Mouse (Mus musculus) forebrain, embryonic 13.5 days (tissue): Measurements from ENCODE around the gene Fryl. TPM values are rescaled to one million over a fixed set of nuclear protein-coding genes. Genes with fewer than 3 reads are reported as not detected.

ENCODE experiments used
- ATAC-seq: fragments of 200-750 bp; cut with Nextera tagmentation; 2 replicates; pipeline ENCODE4 v1.8.0; 2017
- H3K27ac ChIP-seq: fragments of 300-500 bp; sonication (generic); 2 replicates; pipeline ENCODE4 v1.5.1; 2015; ENCODE audit warnings: inconsistent platforms, mild to moderate bottlenecking, moderate library complexity
- H3K27me3 ChIP-seq: fragments of 300-500 bp; sonication (generic); 2 replicates; pipeline ENCODE4 v1.6.1; 2015; ENCODE audit warnings: mild to moderate bottlenecking, inconsistent platforms
- H3K36me3 ChIP-seq: fragments of 300-500 bp; sonication (generic); 2 replicates; pipeline ENCODE4 v1.6.1; 2015; ENCODE audit warnings: mild to moderate bottlenecking, inconsistent platforms; ENCODE audit not compliant: poor library complexity, severe bottlenecking
- H3K4me1 ChIP-seq: fragments of 300-500 bp; sonication (generic); 2 replicates; pipeline ENCODE4 v1.6.1; 2015; ENCODE audit warnings: inconsistent platforms
- H3K4me2 ChIP-seq: fragments of 300-500 bp; sonication (generic); 2 replicates; pipeline ENCODE4 v1.6.1; 2015; ENCODE audit warnings: inconsistent platforms, mild to moderate bottlenecking, moderate library complexity
- H3K4me3 ChIP-seq: fragments of 300-500 bp; sonication (generic); 2 replicates; pipeline ENCODE4 v1.5.1; 2015; ENCODE audit warnings: mild to moderate bottlenecking, inconsistent platforms
- H3K9ac ChIP-seq: fragments of 300-500 bp; sonication (generic); 2 replicates; pipeline ENCODE4 v1.6.1; 2015; ENCODE audit warnings: mild to moderate bottlenecking, inconsistent platforms
- H3K9me3 ChIP-seq: fragments of 300-500 bp; sonication (generic); replicated peaks from 2 replicates; pipeline ENCODE4 v1.6.1; 2016; ENCODE audit warnings: inconsistent platforms
- WGBS: fragments of 180-500 bp; shearing (Covaris S2); methylation state at CpG from one replicate; pipeline ENCODE4 v1.1.7; 2015; 5-methylcytosine and 5-hydroxymethylcytosine counted together
- polyA plus RNA-seq: library from polyadenylated mRNA; unstranded; fragments of >200 nt; fragmentation: Nextera tagmentation; extraction: Ambion mirVana; gene quantifications from 2 replicates; pipeline ENCODE4 v1.2.1, GENCODE M21; 2015

Fryl gene
- polyA plus RNA-seq, 1 experiment from 2014 or later: 46.7 TPM

DNA sequence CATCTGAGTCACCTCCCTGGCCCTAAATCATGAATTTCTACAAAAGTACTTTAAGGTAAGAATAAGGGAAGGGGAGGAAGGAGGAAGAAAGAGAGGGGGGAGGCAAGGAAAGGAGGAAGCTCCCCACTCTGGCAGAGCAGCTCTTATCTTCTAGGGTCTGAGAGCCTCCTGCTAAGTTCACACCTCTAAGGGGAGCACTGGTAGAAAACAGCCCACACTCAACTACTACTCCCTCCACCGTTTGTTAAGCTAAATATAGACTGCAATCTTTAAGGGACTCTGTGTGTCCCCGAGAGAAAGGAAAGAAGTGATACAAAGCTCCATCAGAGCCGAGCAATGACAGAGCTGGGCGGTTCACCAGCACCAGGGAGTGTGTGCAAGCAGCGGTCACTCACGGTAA lies 24.6 kb downstream of the Fryl start:
- WGBS: 9% methylated on average over 6 of the region's 6 CpGs
- no peak overlapping the region for H3K27ac ChIP-seq
- no peaks in the 10 kb centered on the region for H3K9me3 ChIP-seq
- no peaks in the 10 kb centered on the region for H3K27me3 ChIP-seq
- H3K4me1 ChIP-seq: peaks cover 55% of the 10 kb centered on the region
- H3K4me3 ChIP-seq: no peak overlapping the region
- no peak for ATAC-seq
- no peaks in the 10 kb centered on the region for H3K36me3 ChIP-seq
- H3K4me2 ChIP-seq: no peak overlapping the region
- no peak overlapping the region for H3K9ac ChIP-seq

DNA sequence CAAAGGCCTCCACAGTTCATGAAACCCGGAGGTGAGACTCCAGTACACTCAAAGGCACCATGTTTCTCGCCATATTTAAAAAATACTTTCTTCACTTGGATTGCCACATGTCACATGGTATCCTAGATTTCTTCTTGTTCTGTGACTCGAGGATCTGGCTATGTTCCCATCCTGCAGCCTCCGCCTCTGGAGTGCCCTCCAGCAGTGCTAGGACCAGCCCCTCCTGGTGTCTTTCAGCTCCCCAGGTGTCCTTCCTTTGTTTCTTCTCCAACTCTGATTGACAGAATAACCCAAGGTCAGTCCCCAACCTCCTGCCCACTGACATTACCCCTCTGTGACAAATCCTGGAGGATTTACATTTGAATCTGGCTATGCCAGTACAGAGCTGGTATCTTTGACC lies 26.2 kb downstream of the Fryl start:
- Histone ChIP-seq H3K4me2 (no peak overlapping the region), H3K27me3 (no peaks in the 10 kb centered on the region), H3K27ac (no peak overlapping the region), H3K9me3 (no peaks in the 10 kb centered on the region), H3K4me3 (no peak overlapping the region), H3K36me3 (no peaks in the 10 kb centered on the region), H3K4me1 (peaks cover 52% of the 10 kb centered on the region), H3K9ac (no peak overlapping the region)
- WGBS: 45% methylated on average over 4 of the region's 4 CpGs
- no peak for ATAC-seq

DNA sequence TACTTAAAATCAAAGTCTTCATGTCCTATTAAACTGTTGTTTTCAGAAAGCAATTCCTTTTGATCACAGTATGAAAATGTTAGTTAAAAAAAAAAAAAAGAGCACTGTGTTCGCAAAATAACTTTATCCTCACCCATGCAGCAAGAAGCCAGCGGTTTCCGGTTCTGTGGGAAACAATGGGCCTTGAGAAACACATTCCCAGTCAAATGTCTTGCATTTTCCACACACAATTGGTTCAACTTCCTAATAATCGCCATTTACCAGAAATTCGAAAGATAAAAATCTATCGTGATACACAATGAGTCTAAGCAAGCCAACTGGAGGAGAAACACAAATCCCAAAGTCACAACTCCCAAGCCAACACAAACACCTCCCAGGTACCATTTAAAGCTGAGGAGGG lies 27.0 kb downstream of the Fryl start:
- no peak overlapping the region for H3K4me2 ChIP-seq
- H3K27ac ChIP-seq: no peak overlapping the region
- H3K4me3 ChIP-seq: no peak overlapping the region
- H3K27me3 ChIP-seq: no peaks in the 10 kb centered on the region
- no peaks in the 10 kb centered on the region for H3K9me3 ChIP-seq
- no peaks in the 10 kb centered on the region for H3K36me3 ChIP-seq
- ATAC-seq: no peak
- no peak overlapping the region for H3K9ac ChIP-seq
- 79% methylated on average over 6 of the region's 6 CpGs for WGBS
- H3K4me1 ChIP-seq: peaks cover 45% of the 10 kb centered on the region

DNA sequence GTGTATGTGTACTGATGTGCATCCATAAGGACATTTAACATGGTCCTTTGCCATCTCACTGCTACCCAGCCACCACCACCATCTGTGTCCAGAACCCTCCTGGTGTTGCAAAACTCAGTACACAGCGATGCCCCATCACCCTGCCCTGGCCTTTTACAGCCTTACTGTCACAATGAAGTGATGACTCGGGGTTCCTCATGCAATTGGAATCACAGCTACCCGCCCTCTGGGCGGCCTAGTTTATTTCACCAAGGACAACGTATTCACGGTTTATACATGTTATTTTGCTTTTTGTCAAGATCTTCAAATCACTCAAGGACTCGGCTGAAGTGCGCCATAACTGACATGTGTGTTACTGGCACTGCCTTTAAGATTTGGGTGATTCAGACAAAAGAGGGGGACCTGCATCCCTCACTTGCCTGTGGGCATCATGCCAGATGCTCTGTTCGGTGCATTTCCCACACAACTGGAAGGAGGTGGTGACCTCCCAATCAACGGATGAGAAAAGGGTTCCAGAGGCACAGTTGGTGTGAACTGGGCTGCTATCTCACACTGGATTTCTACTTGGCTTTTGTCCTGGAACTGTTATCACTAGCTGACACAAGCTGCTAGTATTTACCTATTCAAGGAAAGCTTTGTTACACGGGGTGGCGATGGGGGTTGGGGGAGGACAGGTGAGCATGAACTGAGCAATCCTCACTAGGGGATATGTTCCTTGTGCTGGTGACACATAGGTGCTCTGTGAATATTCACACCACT lies 27.9 kb downstream of the Fryl start:
- peaks cover 35% of the 10 kb centered on the region for H3K4me1 ChIP-seq
- no peak overlapping the region; the same call in 1 of the 2 replicates for H3K27ac ChIP-seq
- H3K9ac ChIP-seq: no peak overlapping the region
- no peaks in the 10 kb centered on the region for H3K27me3 ChIP-seq
- H3K9me3 ChIP-seq: no peaks in the 10 kb centered on the region
- H3K4me2 ChIP-seq: no peak overlapping the region
- 76% methylated on average over 12 of the region's 12 CpGs for WGBS
- H3K4me3 ChIP-seq: no peak overlapping the region
- H3K36me3 ChIP-seq: no peaks in the 10 kb centered on the region
- no peak for ATAC-seq

- WGBS: 61% methylated on average over 11 of the region's 11 CpGs
- H3K27ac ChIP-seq: no peak overlapping the region
Measured at GRCm38 (mm10) chr5:73227518-73228101, 28.8 kb downstream of the Fryl start.

DNA sequence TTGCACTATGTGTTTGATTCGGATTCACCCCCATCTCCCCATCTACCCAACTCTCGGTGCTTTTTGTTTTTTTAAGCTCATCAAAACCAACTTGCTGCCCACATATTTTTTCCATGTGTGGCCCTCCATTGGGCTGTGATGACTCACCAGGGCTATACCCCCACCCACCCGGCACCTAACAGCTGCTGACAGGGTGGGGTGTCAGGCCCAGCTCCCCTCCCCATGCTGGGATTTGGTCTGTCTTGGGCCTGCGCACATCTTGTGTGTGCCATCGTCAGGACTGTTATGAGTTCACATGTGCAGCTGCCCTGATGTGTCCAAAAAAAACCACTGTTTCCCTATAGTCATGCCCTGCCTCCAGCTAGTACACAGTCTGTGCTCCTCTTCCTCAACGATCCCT lies 33.4 kb downstream of the Fryl start:
- H3K4me3 ChIP-seq: no peak overlapping the region
- no peaks in the 10 kb centered on the region for H3K27me3 ChIP-seq
- H3K4me1 ChIP-seq: peaks cover 6% of the 10 kb centered on the region
- H3K36me3 ChIP-seq: peaks cover 17% of the 10 kb centered on the region
- 80% methylated on average over 6 of the region's 6 CpGs for WGBS
- H3K9me3 ChIP-seq: no peaks in the 10 kb centered on the region
- no peak overlapping the region for H3K27ac ChIP-seq
- no peak for ATAC-seq
- no peak overlapping the region for H3K9ac ChIP-seq
- H3K4me2 ChIP-seq: no peak overlapping the region

More at GRCm38 (mm10) chr5:73227518-73228101, 28.8 kb downstream of the Fryl start:
- no peak overlapping the region for H3K4me2 ChIP-seq
- H3K4me3 ChIP-seq: no peak overlapping the region
- H3K27me3 ChIP-seq: no peaks in the 10 kb centered on the region
- H3K9me3 ChIP-seq: no peaks in the 10 kb centered on the region
- H3K36me3 ChIP-seq: no peaks in the 10 kb centered on the region
- ATAC-seq: no peak; the same call in 1 of the 2 replicates
- no peak overlapping the region for H3K9ac ChIP-seq
- H3K4me1 ChIP-seq: peaks cover 26% of the 10 kb centered on the region

DNA sequence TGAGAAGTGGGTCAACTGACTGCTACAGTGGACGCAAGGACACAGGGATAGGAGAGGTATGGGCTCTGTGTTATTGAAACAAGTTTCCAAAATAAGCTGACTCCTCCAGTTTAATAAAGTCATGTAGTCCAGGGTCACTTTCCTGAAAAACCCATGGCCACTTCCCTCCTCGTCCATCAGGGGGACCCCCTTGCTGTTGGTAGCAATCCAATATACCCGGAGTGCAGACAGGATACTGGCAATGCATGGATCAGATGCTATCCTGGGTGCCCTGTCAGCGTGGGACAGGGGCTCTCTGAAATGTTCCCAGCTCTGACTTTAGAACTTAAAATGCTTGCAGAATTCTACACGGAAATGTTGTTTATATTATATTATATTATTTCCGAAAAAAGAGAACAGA lies 34.0 kb downstream of the Fryl start:
- WGBS: 44% methylated on average over 6 of the region's 6 CpGs
- no peak overlapping the region for H3K4me3 ChIP-seq
- H3K9ac ChIP-seq: no peak overlapping the region
- no peaks in the 10 kb centered on the region for H3K9me3 ChIP-seq
- peaks cover 17% of the 10 kb centered on the region for H3K36me3 ChIP-seq
- no peak overlapping the region for H3K4me2 ChIP-seq
- no peaks in the 10 kb centered on the region for H3K27me3 ChIP-seq
- ATAC-seq: no peak
- H3K27ac ChIP-seq: no peak overlapping the region
- no peaks in the 10 kb centered on the region for H3K4me1 ChIP-seq

GRCm38 (mm10) chr5:73221826-73222225 lies 34.6 kb downstream of the Fryl start:
- peaks cover 17% of the 10 kb centered on the region for H3K36me3 ChIP-seq
- no peak overlapping the region for H3K27ac ChIP-seq
- H3K4me1 ChIP-seq: no peaks in the 10 kb centered on the region
- 91% methylated on average over 7 of the region's 7 CpGs for WGBS
- ATAC-seq: no peak
- no peak overlapping the region for H3K9ac ChIP-seq
- H3K4me3 ChIP-seq: no peak overlapping the region
- no peaks in the 10 kb centered on the region for H3K27me3 ChIP-seq
- H3K4me2 ChIP-seq: no peak overlapping the region
- H3K9me3 ChIP-seq: no peaks in the 10 kb centered on the region

GRCm38 (mm10) chr5:73219716-73220115 lies 36.7 kb downstream of the Fryl start:
- 89% methylated on average over 3 of the region's 3 CpGs for WGBS
- H3K27ac ChIP-seq: no peak overlapping the region
- H3K4me3 ChIP-seq: no peak overlapping the region
- no peaks in the 10 kb centered on the region for H3K9me3 ChIP-seq
- no peak overlapping the region for H3K9ac ChIP-seq
- no peak overlapping the region for H3K4me2 ChIP-seq
- ATAC-seq: no peak
- peaks cover 17% of the 10 kb centered on the region for H3K36me3 ChIP-seq
- no peaks in the 10 kb centered on the region for H3K4me1 ChIP-seq
- no peaks in the 10 kb centered on the region for H3K27me3 ChIP-seq

- no peak overlapping the region for H3K9ac ChIP-seq
- no peaks in the 10 kb centered on the region for H3K9me3 ChIP-seq
- H3K27me3 ChIP-seq: no peaks in the 10 kb centered on the region
- no peak overlapping the region for H3K27ac ChIP-seq
- H3K4me3 ChIP-seq: no peak overlapping the region
- H3K4me1 ChIP-seq: no peaks in the 10 kb centered on the region
- 91% methylated on average over 4 of the region's 4 CpGs for WGBS
- no peak overlapping the region for H3K4me2 ChIP-seq
- H3K36me3 ChIP-seq: peaks cover 22% of the 10 kb centered on the region
- no peak for ATAC-seq
Measured at GRCm38 (mm10) chr5:73218065-73218464, 38.4 kb downstream of the Fryl start.

DNA sequence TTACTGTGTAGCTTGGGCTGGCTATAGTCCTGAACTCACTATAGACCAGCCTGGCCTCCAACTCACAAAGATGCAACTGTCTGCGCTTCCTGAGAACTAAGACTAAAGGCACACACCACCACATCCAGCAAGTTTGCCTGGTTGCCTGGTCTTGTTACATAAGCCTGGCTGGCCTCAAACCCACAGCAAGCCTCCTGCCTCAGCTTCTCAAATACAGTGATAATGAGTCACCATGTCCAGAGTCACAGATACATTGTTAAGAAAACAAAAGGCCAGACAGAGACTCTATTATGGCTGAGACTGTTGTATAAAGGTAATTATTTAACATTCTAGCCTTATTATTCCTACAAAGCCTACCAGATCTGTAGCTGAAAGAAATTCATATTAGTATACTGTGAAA lies 39.3 kb downstream of the Fryl start:
- Histone ChIP-seq H3K4me2 (no peak overlapping the region), H3K4me3 (no peak overlapping the region), H3K9ac (no peak overlapping the region), H3K36me3 (peaks cover 29% of the 10 kb centered on the region), H3K27ac (no peak overlapping the region), H3K27me3 (no peaks in the 10 kb centered on the region), H3K9me3 (no peaks in the 10 kb centered on the region), H3K4me1 (no peaks in the 10 kb centered on the region)
- no peak for ATAC-seq
- 100% methylated on average over 1 of the region's 1 CpGs for WGBS

DNA sequence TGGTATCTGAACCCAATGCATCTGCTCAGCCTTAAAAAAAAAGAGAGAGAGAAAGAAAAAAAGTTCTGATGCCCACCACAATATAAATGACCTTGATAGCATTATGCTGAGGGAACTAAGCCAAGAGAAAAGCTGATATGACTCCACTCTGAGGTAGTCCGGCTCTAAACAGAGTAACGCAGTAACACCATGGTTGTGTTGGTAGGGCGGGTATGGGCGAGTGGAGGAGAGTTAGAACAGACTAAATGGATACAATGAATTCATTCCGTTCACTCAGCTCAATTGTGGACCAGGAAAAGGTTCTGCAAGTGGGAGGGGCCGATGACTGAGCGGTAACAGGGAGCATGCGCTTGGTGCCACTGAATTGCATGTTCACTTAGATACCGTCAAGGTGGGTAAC lies 40.4 kb downstream of the Fryl start:
- no peak for ATAC-seq
- no peak overlapping the region for H3K4me3 ChIP-seq
- WGBS: 87% methylated on average over 9 of the region's 9 CpGs
- no peaks in the 10 kb centered on the region for H3K27me3 ChIP-seq
- no peak overlapping the region for H3K27ac ChIP-seq
- peaks cover 30% of the 10 kb centered on the region for H3K36me3 ChIP-seq
- no peak overlapping the region for H3K9ac ChIP-seq
- H3K4me1 ChIP-seq: no peaks in the 10 kb centered on the region; the same call in 1 of the 2 replicates
- no peaks in the 10 kb centered on the region for H3K9me3 ChIP-seq
- H3K4me2 ChIP-seq: no peak overlapping the region

GRCm38 (mm10) chr5:73212446-73212845 lies 44.0 kb downstream of the Fryl start:
- ATAC-seq: no peak
- H3K4me3 ChIP-seq: no peak overlapping the region
- no peak overlapping the region for H3K27ac ChIP-seq

More at GRCm38 (mm10) chr5:73212446-73212845, 44.0 kb downstream of the Fryl start:
- Histone ChIP-seq H3K9ac (no peak overlapping the region), H3K4me2 (no peak overlapping the region), H3K4me1 (peaks cover 22% of the 10 kb centered on the region), H3K9me3 (no peaks in the 10 kb centered on the region), H3K27me3 (no peaks in the 10 kb centered on the region), H3K36me3 (peaks cover 24% of the 10 kb centered on the region)
- 85% methylated on average over 9 of the region's 9 CpGs for WGBS
